Mouse (Mus musculus) gastrocnemius, postnatal 14 days (tissue): ENCODE measurements around the gene Ltbr. TPM values are rescaled to one million over a fixed set of nuclear protein-coding genes. Genes with fewer than 3 reads are reported as not detected.

Source experiments
- DNase-seq: peaks from one replicate; pipeline ENCODE4 v3.0.0; 2021; ENCODE audit warnings: mixed read lengths
- intact Hi-C: fragments of 180-260 bp; cut with DNase I; formaldehyde crosslinking; loops from one replicate; pipeline ENCODE4 v1.15.1; 2025; ENCODE audit warnings: low total_unique reads
- total RNA-seq, 2 experiments: library from RNA; stranded (reverse); gene quantifications; 2 replicates each; pipeline ENCODE4 v1.2.3; 2021

The Ltbr gene
- total RNA-seq, 2 experiments from 2014 or later = 24.8 to 26.3 TPM

DNA sequence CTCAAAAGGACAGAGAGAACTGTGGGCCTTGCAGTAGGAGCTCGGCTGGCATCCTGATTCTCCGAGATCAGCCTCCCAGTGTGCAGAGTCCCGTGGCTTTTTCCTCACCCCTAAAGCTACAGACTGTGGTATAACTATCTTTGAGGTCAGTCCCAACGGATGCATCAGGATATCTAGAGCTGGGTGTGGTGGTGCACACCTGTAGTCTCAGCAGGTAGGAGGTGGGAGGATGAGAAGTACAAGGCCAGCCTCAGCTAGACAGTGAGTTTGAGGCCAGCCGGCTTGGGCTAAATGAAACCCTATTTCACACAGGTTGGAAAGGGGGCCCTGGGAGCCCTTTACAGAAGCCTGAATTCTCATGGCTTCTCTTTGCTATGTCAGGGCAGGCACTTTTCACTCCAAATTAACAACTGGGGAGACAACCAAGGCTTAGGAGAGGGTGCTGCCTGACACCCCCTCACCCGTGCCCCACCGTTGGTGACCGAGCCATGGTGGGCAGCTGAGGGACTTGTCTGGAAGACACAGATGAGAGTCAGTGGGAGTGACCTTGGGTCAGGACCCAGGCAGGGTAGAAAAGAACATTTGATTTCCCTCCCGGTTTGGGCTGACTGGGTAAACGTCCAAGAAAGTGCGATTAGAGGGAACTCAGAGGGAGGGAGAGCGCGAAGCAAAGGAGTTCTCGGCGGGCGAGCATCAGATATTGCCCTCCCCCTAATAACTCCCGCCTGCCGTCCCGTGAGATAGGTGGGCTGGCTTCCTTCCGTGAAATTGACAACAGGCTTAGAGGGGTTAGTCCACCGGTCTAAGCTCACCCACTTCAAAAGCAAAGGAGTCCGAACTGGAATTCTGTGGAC is 35.3 kb upstream of the Ltbr start, which contains the start of gene Tnfrsf1a:
Gene Tnfrsf1a, plus strand, starts transcription at position 642 of the 854 bp plus-strand sequence.
- intact Hi-C loops = no loop called here

DNA sequence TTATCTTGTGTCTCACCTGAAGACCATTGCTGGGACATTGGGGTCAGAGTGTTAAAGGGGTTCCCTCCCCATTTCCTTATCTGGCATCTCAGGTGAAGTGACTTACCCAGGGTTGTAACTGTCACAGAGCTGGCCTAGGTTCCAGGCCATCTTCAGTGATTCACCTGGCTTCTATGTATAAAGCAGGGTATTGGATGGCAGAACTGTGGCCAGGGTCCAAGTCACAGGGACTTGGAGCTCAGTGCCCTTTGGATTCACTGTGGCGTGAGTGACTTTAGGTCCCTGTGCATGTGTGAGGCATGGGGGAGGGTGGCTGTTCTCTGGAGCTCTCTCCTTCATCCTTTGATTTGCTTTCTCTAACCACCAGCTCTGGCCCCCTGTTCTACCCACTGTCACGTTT is 32.3 kb upstream of the Ltbr start:
- intact Hi-C loops = no loop called here
- no peak for DNase-seq

More for the DNA sequence above, 35.3 kb upstream of the Ltbr start, which contains the start of gene Tnfrsf1a:
- peak; percentile 36 for DNase-seq

- intact Hi-C loops = no loop called here
- no peak for DNase-seq
Observed at GRCm38 (mm10) chr6:125345625-125346024, 31.9 kb upstream of the Ltbr start.

DNA sequence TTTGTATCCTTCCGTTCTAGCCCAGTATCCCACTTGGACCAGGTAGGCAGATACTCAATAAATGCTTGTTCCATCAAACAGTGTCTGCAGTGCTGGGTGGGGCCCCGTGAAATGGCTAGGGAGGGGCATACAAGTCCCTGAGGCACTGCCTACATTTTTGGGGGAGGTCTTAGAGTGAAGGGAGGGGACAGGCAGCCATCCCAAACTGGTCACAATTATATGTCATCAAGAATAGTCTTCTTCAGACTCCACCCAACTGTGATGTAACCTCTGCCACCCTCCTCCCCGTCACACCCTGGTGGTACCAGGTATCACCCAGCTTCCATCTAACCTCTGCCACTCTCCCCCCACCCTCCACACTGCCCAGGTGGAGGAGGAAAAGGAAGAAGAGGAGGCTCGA is 31.2 kb upstream of the Ltbr start:
- intact Hi-C loops = no loop called here
- DNase-seq = no peak

DNA sequence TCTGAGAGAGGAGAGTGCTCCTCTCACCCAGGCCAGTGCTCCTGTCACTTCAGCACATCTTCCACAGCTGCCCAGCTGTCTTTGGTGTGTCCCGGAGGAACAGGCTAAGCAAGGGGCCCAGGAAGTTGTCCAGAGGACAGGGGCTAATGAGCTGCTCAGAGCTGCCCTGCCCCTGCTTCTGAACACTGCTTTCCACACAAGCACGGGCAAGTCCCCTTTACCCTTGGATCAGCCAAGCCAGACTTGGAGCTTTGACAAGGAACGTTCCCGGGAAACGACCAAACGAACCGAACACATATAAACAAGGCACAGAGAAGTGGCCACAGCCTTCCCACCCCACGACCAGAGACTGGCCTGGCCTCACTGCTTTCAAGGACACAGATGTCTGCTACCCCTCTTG is 30.4 kb upstream of the Ltbr start:
- DNase-seq = no peak

DNA sequence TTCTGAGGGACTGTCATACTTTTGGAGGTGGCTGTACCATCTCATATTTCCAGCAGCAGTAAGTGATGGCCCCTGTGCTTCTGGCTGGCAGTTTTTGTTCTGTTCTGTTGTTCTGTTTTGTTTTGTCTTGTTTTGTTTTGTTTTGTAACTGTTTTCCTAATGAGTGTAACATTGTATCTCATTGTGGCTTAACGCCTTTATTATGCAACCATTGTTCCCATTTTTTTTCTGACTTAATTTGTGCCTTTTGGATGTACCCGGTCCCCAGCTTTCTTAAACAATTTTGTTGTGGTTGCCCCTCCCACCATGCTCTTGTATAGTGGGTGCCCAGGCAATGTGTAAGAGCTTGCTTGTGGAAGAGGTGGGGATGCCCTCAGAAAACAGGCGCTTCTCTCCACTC is 28.5 kb upstream of the Ltbr start:
- intact Hi-C loops = no loop called here
- no peak for DNase-seq

More for the DNA sequence above, 30.4 kb upstream of the Ltbr start:
- intact Hi-C loops = no loop called here

DNA sequence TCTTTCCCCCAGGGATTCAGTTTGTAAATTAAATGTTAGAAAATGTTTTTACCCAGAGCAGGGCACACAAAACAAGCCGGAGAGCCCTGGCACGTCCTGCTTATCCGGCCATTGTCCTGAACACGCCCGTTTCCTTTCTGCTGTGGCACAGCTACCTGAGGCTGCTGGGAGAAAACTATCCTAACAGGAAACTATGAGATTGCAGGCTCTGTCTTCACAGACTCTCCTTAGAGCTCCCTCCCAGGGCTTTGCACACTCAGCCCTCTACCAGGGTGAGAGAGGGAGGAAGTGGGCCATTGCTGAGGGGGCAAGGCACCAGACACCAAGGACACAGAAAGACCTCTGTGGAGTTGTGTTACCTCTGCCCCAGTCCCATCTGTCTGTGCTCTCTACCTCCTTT is 26.6 kb upstream of the Ltbr start:
- intact Hi-C loops = no loop called here
- no peak for DNase-seq

GRCm38 (mm10) chr6:125338791-125339660 is 25.3 kb upstream of the Ltbr start:
- peak; percentile 3 for DNase-seq
- intact Hi-C loops = no loop called here

DNA sequence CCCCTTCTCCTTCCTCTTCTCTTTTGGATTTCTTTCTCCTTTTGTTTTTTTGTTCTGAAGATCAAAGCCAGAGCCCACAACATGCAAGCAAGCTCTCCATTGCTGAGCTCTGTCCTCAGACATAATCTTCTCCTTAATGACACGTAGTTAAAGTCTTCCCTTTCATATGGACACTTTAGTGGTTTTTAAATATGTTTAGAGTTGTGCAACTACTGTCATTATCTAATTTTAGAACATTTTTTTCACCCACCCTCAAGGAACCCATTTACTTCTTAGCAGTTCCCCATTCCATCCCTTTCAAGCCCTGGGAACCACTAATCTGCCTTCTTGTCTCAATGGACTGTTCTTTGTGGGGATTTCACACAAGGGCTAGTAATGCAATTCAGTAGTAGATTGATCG is 20.7 kb upstream of the Ltbr start:
- no peak for DNase-seq
- intact Hi-C loops = no loop called here

DNA sequence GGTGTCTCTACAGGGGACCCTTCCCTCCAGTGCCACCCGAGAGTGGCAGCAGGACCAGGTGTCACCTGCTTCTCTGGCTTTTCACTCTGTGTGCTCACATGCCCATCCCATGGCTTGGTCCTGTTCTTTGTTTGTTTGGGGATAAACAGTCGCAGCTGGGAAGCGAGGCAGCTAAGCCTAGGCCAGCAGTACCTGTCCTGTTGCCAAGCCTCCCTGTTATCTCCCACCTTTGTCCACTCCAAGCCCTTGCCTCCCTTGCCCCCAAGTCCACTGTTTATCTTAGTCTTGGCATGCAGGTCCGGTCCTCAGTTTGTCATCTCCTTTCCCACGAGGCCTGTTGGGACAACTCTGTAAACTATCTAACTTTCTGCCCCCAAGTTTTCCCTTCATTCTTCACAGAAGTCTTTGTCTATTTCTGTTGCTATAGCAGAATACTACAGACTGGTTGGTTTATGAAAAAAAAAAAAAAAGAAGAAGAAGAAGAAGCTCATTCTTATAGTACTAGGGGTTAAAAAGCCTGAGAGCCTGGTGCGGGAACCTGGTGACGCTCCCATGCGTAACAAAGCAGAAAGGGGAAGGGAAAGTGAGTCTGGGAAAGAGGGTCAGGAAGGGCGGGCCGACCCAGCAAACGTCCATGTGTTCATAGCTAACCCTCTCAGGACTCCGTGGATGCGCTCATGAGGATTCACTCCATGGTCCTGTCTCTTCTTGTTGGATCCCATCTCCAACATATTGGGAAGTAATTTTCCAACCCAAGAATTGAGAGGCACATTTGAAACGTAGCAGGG is 19.6 kb upstream of the Ltbr start:
- intact Hi-C loops = no loop called here
- DNase-seq = no peak

GRCm38 (mm10) chr6:125330626-125331326 is 17.1 kb upstream of the Ltbr start:
- intact Hi-C loops = no loop called here
- peak; percentile 92 for DNase-seq

DNA sequence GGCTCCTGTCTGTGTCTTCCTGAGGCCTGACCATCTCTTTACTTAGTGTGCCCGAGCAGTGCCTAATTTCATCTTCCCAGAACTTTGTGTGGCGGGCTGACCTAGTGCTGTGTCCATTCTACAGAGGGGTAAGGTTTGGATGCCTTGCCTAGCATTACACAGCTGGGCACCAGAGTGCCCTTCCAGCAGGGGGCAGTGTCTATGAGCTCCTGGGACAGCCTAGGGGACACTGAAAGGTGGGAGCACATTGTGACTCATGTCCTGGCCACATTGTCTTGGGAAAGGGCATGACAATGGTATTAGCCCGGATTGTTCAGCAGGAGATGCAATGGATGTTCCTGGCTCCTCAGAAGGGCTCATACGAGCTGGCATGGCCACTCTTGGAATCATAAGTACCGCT is 14.6 kb upstream of the Ltbr start:
- DNase-seq = peak; percentile 46
- intact Hi-C loops = loop anchor here (5.0 kb wide), 1 partner anchor 34 kb away; no protein-coding TSS in a partner anchor

DNA sequence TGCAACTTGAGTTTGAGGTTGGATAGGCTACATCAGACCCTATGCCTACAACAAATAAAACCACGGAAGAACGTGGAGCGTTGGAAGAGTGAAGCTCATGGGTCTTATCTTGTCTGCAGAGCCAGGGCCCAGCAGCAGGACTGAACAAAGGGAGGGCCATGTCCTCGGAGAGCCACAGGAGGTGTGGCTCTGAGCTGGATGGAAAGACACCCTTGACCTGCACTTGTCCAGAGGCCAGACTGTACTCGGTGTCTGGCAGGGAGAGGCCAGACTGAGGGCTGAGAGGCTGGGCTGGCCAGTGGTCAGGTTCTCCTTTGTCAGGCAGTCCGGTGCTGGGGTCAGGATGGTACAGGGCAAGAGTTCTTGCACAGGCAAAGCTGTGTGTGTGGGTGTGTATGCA is 11.7 kb upstream of the Ltbr start:
- intact Hi-C loops = loop anchor here (5.0 kb wide), 1 partner anchor 37 kb away; no protein-coding TSS in a partner anchor
- no peak for DNase-seq

DNA sequence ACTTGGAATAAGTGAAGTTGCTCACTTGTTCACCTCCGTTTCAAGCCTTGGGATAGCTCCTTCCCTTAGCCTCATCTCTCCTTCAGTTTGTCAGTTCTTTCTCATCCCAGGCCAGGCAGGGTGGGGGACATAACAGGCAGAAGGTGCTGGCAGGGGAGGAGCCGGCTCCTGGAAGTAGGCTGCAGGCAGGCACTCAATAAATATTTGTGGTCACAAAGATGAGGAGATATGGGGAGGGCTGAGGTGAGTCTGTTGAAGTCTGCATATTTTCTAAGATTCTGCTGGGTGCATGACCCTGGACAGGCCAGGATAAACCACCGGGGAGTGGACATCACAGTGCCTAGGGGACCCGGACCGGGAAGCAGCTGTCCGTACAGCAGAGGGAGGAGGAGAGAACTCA is 9.9 kb upstream of the Ltbr start:
- intact Hi-C loops = no loop called here
- no peak for DNase-seq

DNA sequence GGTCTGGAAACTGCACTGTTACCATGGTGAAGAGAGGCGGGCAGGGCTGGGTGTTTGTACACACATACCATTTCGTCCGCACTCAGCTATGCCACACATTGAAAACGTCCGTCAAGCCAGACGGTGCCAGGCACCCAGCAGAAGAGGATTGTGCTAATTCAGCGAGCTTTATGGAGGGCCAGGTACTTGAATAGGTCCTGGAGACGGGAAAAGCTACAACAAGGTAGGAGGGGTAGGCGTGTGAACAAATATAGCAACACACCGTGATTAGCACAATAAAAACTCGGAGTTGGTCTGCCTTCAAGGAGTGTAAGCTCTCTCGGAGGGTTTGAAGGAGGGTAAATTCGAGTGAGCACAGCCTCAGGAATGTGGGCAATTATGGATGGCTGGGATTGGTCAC is 9.1 kb upstream of the Ltbr start:
- intact Hi-C loops = no loop called here
- no peak for DNase-seq

GRCm38 (mm10) chr6:125321114-125321855 is 7.6 kb upstream of the Ltbr start:
- intact Hi-C loops = no loop called here
- DNase-seq = no peak

DNA sequence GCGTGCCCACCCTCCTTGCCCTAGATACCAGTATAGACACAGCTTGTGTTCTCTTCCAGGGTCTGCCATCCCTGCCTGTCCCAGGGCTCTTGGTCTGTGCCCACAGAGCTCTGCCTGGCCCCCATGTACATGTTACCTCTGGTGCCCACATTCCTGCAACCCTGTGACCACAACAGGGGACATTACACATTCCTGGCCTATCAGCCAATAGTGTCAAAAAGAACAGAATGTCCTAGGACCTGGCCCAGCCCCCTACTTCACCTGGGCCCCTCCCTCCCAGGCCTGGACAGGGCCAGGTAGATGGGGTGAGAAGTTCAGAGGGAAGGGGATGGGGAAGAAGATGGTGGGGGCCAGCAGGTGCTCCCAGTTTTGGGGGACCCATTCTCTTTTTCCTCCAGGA is 6.6 kb upstream of the Ltbr start, which contains the start of gene Scnn1a:
Gene Scnn1a, plus strand, starts transcription at position 337 of the 400 bp plus-strand sequence.
- intact Hi-C loops = no loop called here
- no peak for DNase-seq

DNA sequence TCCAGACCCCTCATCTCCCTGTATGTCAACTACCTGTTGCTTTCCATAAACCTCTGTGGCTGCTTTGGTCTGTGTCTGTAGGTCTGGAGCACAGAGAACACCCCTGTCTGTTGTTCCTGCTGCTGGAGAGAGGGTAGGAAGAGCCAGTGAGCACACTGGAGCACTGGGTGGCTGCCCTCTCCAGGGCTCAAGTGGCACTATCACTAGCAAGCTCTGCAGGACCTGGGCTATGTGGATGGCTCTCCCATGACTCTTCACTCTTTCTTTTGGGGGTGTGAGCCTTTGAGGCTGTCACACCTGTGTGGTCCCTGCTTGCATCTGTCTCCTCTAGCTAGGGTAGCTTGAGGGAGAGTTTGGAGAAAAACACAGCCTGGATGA is 6.2 kb upstream of the Ltbr start:
- intact Hi-C loops = no loop called here
- no peak for DNase-seq
